ENCODE assay signal across 12 mouse cellular contexts in the genomic region with DNA sequence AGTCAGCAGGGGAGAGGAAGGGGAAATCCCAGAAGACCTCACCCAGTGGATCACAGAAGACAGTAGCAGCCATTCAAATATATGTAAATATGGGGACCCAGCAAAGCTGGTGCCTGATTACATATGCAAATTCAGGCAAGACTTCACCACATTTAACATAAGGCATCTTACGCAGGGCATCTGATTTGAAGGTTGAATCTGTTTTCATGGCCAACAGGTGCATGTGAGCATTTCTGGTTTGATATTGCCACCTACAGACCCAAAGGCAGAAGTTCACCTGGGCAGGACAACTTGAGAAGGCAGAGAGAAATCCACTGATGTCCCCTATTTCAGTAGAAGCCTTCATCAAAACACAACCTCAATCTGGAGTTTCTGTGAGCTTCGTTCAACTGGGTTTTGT. TPM values are rescaled to one million over a fixed set of nuclear protein-coding genes. Genes with fewer than 3 reads are reported as not detected.
DNase-seq lines count a peak whose midpoint lies in the region; ATAC-seq and TF ChIP-seq lines count a peak whose summit lies in the region.
"Had no signal": no experiment of that assay in that cellular context is flagged by ENCODE, and none has a peak within 500 bp of the region (broad histone marks: within the 10 kb centered on the region; RNA-seq: fewer than 3 reads in every experiment).

No protein-coding gene starts in this region.

- peak; percentile 6 for DNase-seq in embryo, embryonic 10.5 days (ENCODE audit: low spot score)
- DNase-seq in embryo, embryonic 10 days (ENCODE audit: low spot score): no peak
- no peak for DNase-seq in layer of hippocampus, adult 2 months (ENCODE audit: low spot score in 2 of 2)
- DNase-seq in layer of hippocampus, adult 9-10 months (ENCODE audit: low spot score): no peak
- DNase-seq in CD4-positive helper T cell, adult 2 months (ENCODE audit: low read depth, low spot score): peak; percentile 77
- DNase-seq in cerebellum, adult 11 months: no peak
- DNase-seq: cerebellum, adult 18-20 months; gastrocnemius, postnatal 14 days had no signal

- H3K27ac ChIP-seq in layer of hippocampus, adult 2 months: no peak overlapping the region
- H3K27ac ChIP-seq: macrophage had no signal

- no peak overlapping the region for H3K4me3 ChIP-seq in layer of hippocampus, adult 2 months

- ATAC-seq in megakaryocyte progenitor cell, adult 5-6 weeks (replicated peaks; ENCODE audit: poor library complexity): peak; percentile 54; the same call in 1 of the 2 replicates
- no peak for ATAC-seq in granulocyte monocyte progenitor cell, adult 5-6 weeks (replicated peaks; ENCODE audit: poor library complexity, severe bottlenecking)

- TF ChIP-seq CTCF in layer of hippocampus, adult 2 months (conservative IDR thresholded peaks at IDR 0.05): peak; percentile 72

RNA-seq across cellular contexts. Expression of a gene that starts 48.8 kb away (rescaled TPM):
- total RNA-seq in layer of hippocampus, adult 2 months (2021): not detected
- total RNA-seq in megakaryocyte progenitor cell, adult 5-6 weeks (2015): not detected in 2 replicates
- not detected in 2 replicates for total RNA-seq in megakaryocyte progenitor cell, adult 5-6 weeks (2017)
- not detected in 2 replicates for total RNA-seq in granulocyte monocyte progenitor cell, adult 5-6 weeks (2014; fragmentation: Nextera tagmentation)
- total RNA-seq in granulocyte monocyte progenitor cell, adult 5-6 weeks (2017): not detected in 2 replicates
- total RNA-seq: gastrocnemius, postnatal 14 days; layer of hippocampus, adult 8-10 months had no signal

Comparison
In these comparisons a context has a peak if more than half of its experiments do, and no peak if none do; other contexts are left out.
1. DNase-seq: peak in embryo, embryonic 10.5 days (single experiment) and CD4-positive helper T cell, adult 2 months (single experiment); none in embryo, embryonic 10 days (single experiment), layer of hippocampus, adult 2 months (0 of 2), layer of hippocampus, adult 9-10 months (single experiment) and cerebellum, adult 11 months (single experiment).